Mouse (Mus musculus) MEL (cell line): ENCODE results near the gene Slc5a5. TPM values are rescaled to one million over a fixed set of nuclear protein-coding genes. Genes with fewer than 3 reads are reported as not detected.

Experiments used
- DNase-seq: peaks from one replicate; pipeline ENCODE4 v3.0.0; 2011; ENCODE audit warnings: low read depth, low spot score
- H3K27ac ChIP-seq: 2 replicates; pipeline ENCODE4 v1.5.1; 2012; ENCODE audit warnings: low read depth, mild to moderate bottlenecking, control low read depth, low read length, moderate library complexity; ENCODE audit not compliant: control insufficient read depth
- H3K27me3 ChIP-seq, 2 experiments: fragments of 150-350 bp in 1 of 2; sonication (generic) in 1 of 2; 2 replicates each; pipeline ENCODE4 v1.6.1; 2012; ENCODE audit warnings: low read length in 2 of 2, mild to moderate bottlenecking in 2 of 2, improper control_type of control experiment in 1 of 2, moderate library complexity in 1 of 2; ENCODE audit not compliant: insufficient read depth in 2 of 2, control insufficient read depth in 1 of 2
- H3K36me3 ChIP-seq, 2 experiments: 2 replicates each; pipeline ENCODE4 v1.6.1; 2012 to 2014; ENCODE audit warnings: low read length in 2 of 2, improper control_type of control experiment in 1 of 2, inconsistent platforms in 1 of 2, mild to moderate bottlenecking in 1 of 2; ENCODE audit not compliant: insufficient read depth in 2 of 2, control insufficient read depth in 1 of 2
- H3K4me1 ChIP-seq, 2 experiments: fragments of 150-350 bp in 1 of 2; sonication (generic) in 1 of 2; 2 replicates each; pipeline ENCODE4 v1.6.1; 2012; ENCODE audit warnings: low read length in 2 of 2, improper control_type of control experiment in 1 of 2, mild to moderate bottlenecking in 1 of 2; ENCODE audit not compliant: insufficient read depth in 2 of 2, control insufficient read depth in 1 of 2
- H3K4me3 ChIP-seq, 2 experiments: fragments of 150-350 bp in 1 of 2; sonication (generic) in 1 of 2; 2 replicates each; pipeline ENCODE4 v1.5.1; 2012; ENCODE audit warnings: low read depth in 2 of 2, low read length in 2 of 2, mild to moderate bottlenecking in 2 of 2, moderate library complexity in 2 of 2, control low read depth in 1 of 2, improper control_type of control experiment in 1 of 2; ENCODE audit not compliant: control insufficient read depth in 1 of 2, insufficient read depth in 1 of 2
- H3K79me2 ChIP-seq: 2 replicates; pipeline ENCODE4 v1.6.1; 2012; ENCODE audit warnings: mild to moderate bottlenecking, low read length, moderate library complexity; ENCODE audit not compliant: control insufficient read depth, poor library complexity, insufficient read depth
- H3K9ac ChIP-seq: 2 replicates; pipeline ENCODE4 v1.6.1; 2012; ENCODE audit warnings: low read depth, mild to moderate bottlenecking, control low read depth, low read length, moderate library complexity; ENCODE audit not compliant: control insufficient read depth, poor library complexity, severe bottlenecking
- H3K9me3 ChIP-seq: fragments of 150-350 bp; sonication (generic); replicated peaks from 2 replicates; pipeline ENCODE4 v1.6.1; 2012; ENCODE audit warnings: mild to moderate bottlenecking, low read length, improper control_type of control experiment, moderate library complexity; ENCODE audit not compliant: insufficient read depth
- CHD2 ChIP-seq: IDR thresholded peaks from 2 replicates; pipeline ENCODE4 v1.6.1; 2011; ENCODE audit warnings: low read length, improper control_type of control experiment
- ETS1 ChIP-seq: IDR thresholded peaks from 2 replicates; pipeline ENCODE4 v1.6.1; 2012; ENCODE audit warnings: low read depth, mild to moderate bottlenecking, inconsistent platforms, low read length, improper control_type of control experiment, moderate library complexity
- GATA1 ChIP-seq: IDR thresholded peaks from 2 replicates; pipeline ENCODE4 v1.6.1; 2011; ENCODE audit warnings: low read depth, low read length, improper control_type of control experiment
- HCFC1 ChIP-seq: IDR thresholded peaks from 2 replicates; pipeline ENCODE4 v1.6.1; 2012; ENCODE audit warnings: low read depth, mild to moderate bottlenecking, inconsistent platforms, low read length, improper control_type of control experiment, moderate library complexity
- JUND ChIP-seq: IDR thresholded peaks from 2 replicates; pipeline ENCODE4 v1.6.1; 2011; ENCODE audit warnings: low read depth, mild to moderate bottlenecking, improper control_type of control experiment, low read length
- KAT2A ChIP-seq: conservative IDR thresholded peaks from 2 replicates; pipeline ENCODE4 v1.6.1; 2012; ENCODE audit warnings: low read depth, low read length, improper control_type of control experiment, inconsistent platforms
- MAX ChIP-seq: IDR thresholded peaks from 2 replicates; pipeline ENCODE4 v1.6.1; 2011; ENCODE audit warnings: low read length, improper control_type of control experiment
- MEF2A ChIP-seq: IDR thresholded peaks from 2 replicates; pipeline ENCODE4 v1.6.1; 2014; ENCODE audit warnings: low read depth, mild to moderate bottlenecking, inconsistent platforms, low read length, improper control_type of control experiment; ENCODE audit not compliant: poor library complexity, insufficient replicate concordance, severe bottlenecking; ENCODE audit errors: extremely low read depth
- MYB ChIP-seq: IDR thresholded peaks from 2 replicates; pipeline ENCODE4 v1.6.1; 2011; ENCODE audit warnings: mild to moderate bottlenecking, low read depth, low read length, improper control_type of control experiment
- NELFE ChIP-seq: IDR thresholded peaks from 2 replicates; pipeline ENCODE4 v1.6.1; 2011; ENCODE audit warnings: low read depth, low read length, improper control_type of control experiment
- POLR2A ChIP-seq, 2 experiments: IDR thresholded peaks; 2 replicates each; pipeline ENCODE4 v1.6.1; 2011 to 2012; ENCODE audit warnings: low read length in 2 of 2, mild to moderate bottlenecking in 2 of 2, control low read depth in 1 of 2, improper control_type of control experiment in 1 of 2, low read depth in 1 of 2, moderate library complexity in 1 of 2; ENCODE audit not compliant: control insufficient read depth in 1 of 2, insufficient read depth in 1 of 2, poor library complexity in 1 of 2
- POLR2AphosphoS2 ChIP-seq: IDR thresholded peaks from 2 replicates; pipeline ENCODE4 v1.6.1; 2011; ENCODE audit warnings: low read length, improper control_type of control experiment
- RCOR1 ChIP-seq: IDR thresholded peaks from 2 replicates; pipeline ENCODE4 v1.6.1; 2012; ENCODE audit warnings: low read depth, mild to moderate bottlenecking, inconsistent platforms, low read length, improper control_type of control experiment
- TBP ChIP-seq: IDR thresholded peaks from 2 replicates; pipeline ENCODE4 v1.8.0; 2011; ENCODE audit warnings: low read depth, low read length, improper control_type of control experiment
- UBTF ChIP-seq: IDR thresholded peaks from 2 replicates; pipeline ENCODE4 v1.6.1; 2012; ENCODE audit warnings: low read depth, mild to moderate bottlenecking, inconsistent platforms, low read length, improper control_type of control experiment, moderate library complexity, borderline replicate concordance; ENCODE audit not compliant: insufficient read depth
- USF1 ChIP-seq: IDR thresholded peaks from 2 replicates; pipeline ENCODE4 v1.6.1; 2014; ENCODE audit warnings: low read depth, mild to moderate bottlenecking, inconsistent platforms, low read length, improper control_type of control experiment, moderate library complexity
- ZKSCAN1 ChIP-seq: IDR thresholded peaks from 2 replicates; pipeline ENCODE4 v1.6.1; 2012; ENCODE audit warnings: low read depth, mild to moderate bottlenecking, inconsistent platforms, low read length, improper control_type of control experiment, moderate library complexity
- ZMIZ1 ChIP-seq: IDR thresholded peaks from 2 replicates; pipeline ENCODE4 v1.6.1; 2012; ENCODE audit warnings: low read depth, mild to moderate bottlenecking, inconsistent platforms, low read length, improper control_type of control experiment, moderate library complexity
- ZNF384 ChIP-seq: IDR thresholded peaks from 2 replicates; pipeline ENCODE4 v1.6.1; 2012; ENCODE audit warnings: low read depth, mild to moderate bottlenecking, inconsistent platforms, low read length, improper control_type of control experiment
- polyA plus RNA-seq, 2 experiments: library from polyadenylated mRNA; stranded (reverse) in 1 of 2; unstranded in 1 of 2; fragments of >175 nt in 1 of 2; fragments of >200 nt in 1 of 2; gene quantifications; 2 replicates each; pipeline versions ENCODE4 v1.2.1 to v1.2.4; 2012; ENCODE audit warnings: low replicate concordance in 2 of 2, low read depth in 1 of 2; ENCODE audit not compliant: insufficient read length in 2 of 2, insufficient read depth in 1 of 2, missing spikeins in 1 of 2
- total RNA-seq: library from RNA; depleted of rRNA; stranded (reverse); fragments of 300-350 nt; gene quantifications from 2 replicates; pipeline ENCODE4 v1.2.3, GENCODE M21; 2012

Gene Slc5a5
- total and polyA plus RNA-seq, 3 experiments: 0.12 to 0.36 TPM; not detected in 1

- peaks cover 4 to 39% of the 10 kb centered on the region in 2 experiments for H3K4me1 ChIP-seq
- H3K27ac ChIP-seq: no peak overlapping the region
Observed at GRCm38 (mm10) chr8:70903582-70903981, 11.0 kb upstream of the Slc5a5 start.

GRCm38 (mm10) chr8:70903112-70903511, 10.6 kb upstream of the Slc5a5 start:
- TF ChIP-seq GATA1 (no peak), TBP (no peak), KAT2A (no peak), MAX (no peak), RCOR1 (no peak), UBTF (no peak), MYB (no peak), HCFC1 (no peak), ZKSCAN1 (no peak), JUND (no peak), POLR2AphosphoS2 (no peak), NELFE (no peak), ZNF384 (no peak), CHD2 (no peak)
- DNase-seq: no peak
- Histone ChIP-seq H3K79me2 (peaks cover 21% of the 10 kb centered on the region), H3K36me3 (peaks cover 0 to 20% of the 10 kb centered on the region in 2 experiments; a peak in 2 of 4 replicates), H3K27ac (no peak overlapping the region), H3K9ac (no peak overlapping the region), H3K9me3 (no peaks in the 10 kb centered on the region), H3K27me3 (no peaks in the 10 kb centered on the region), H3K4me3 (no peak overlapping the region), H3K4me1 (peaks cover 4 to 42% of the 10 kb centered on the region in 2 experiments)

More at GRCm38 (mm10) chr8:70903582-70903981, 11.0 kb upstream of the Slc5a5 start:
- Histone ChIP-seq H3K4me3 (no peak overlapping the region), H3K36me3 (peaks cover 0 to 20% of the 10 kb centered on the region in 2 experiments; a peak in 2 of 4 replicates), H3K9ac (no peak overlapping the region)
- no peak for DNase-seq
- no peak for TF ChIP-seq MYB
- no peak for TF ChIP-seq ETS1
- no peak for TF ChIP-seq POLR2A (IDR thresholded peaks at IDR 0.05; ENCODE audit: control insufficient read depth in 1 of 2, insufficient read depth in 1 of 2, low read depth in 1 of 2, low read length in 2 of 2, poor library complexity in 1 of 2)
- TF ChIP-seq USF1: no peak
- TF ChIP-seq ZMIZ1: no peak
- no peak for TF ChIP-seq MEF2A
- TF ChIP-seq, all 39 proteins: peak for 0
- peaks cover 21% of the 10 kb centered on the region for H3K79me2 ChIP-seq
- H3K9me3 ChIP-seq: no peaks in the 10 kb centered on the region
- H3K27me3 ChIP-seq: no peaks in the 10 kb centered on the region
